Mouse (Mus musculus): ENCODE measurements around the gene Hnf1a.

GRCm38 (mm10) chr5:115009143-115009542 lies 38.2 kb upstream of the Hnf1a start:
- TF ChIP-seq CTCF (IDR thresholded peaks at IDR 0.05; ENCODE audit: low read depth) (no peak), EP300 (IDR thresholded peaks at IDR 0.05; ENCODE audit: low read depth) (no peak)
